Mouse (Mus musculus): ENCODE measurements around the gene Gm5244.
A peak's percentile ranks its signal among the peaks of the same experiment; 100 is the strongest.

Gene Gm5244

GRCm38 (mm10) chr19:12846382-12846781, at the start of gene Gm5244:
Gm5244 (plus strand) TSS chr19:12846682.
- no peak for DNase-seq (ENCODE audit: low read depth)

GRCm38 (mm10) chr19:12797071-12797470, 49.4 kb upstream of the Gm5244 start:
- peak; percentile 79 for DNase-seq (ENCODE audit: low read depth)

GRCm38 (mm10) chr19:12798404-12798803, 48.1 kb upstream of the Gm5244 start:
- peak; percentile 86 for DNase-seq (ENCODE audit: low read depth)

GRCm38 (mm10) chr19:12799081-12799480, 47.4 kb upstream of the Gm5244 start:
- peak; percentile 51 for DNase-seq (ENCODE audit: low read depth)

- DNase-seq (ENCODE audit: low read depth), result peak; percentile 56
Observed at GRCm38 (mm10) chr19:12800621-12801020, 45.9 kb upstream of the Gm5244 start.

- peak; percentile 66 for DNase-seq (ENCODE audit: low read depth)
Observed at GRCm38 (mm10) chr19:12801046-12801445, 45.4 kb upstream of the Gm5244 start.

- no peak for DNase-seq (ENCODE audit: low read depth)
Observed at GRCm38 (mm10) chr19:12802830-12803229, 43.7 kb upstream of the Gm5244 start.

GRCm38 (mm10) chr19:12804237-12804636, 42.2 kb upstream of the Gm5244 start:
- peak; percentile 26 for DNase-seq (ENCODE audit: low read depth)

- DNase-seq (ENCODE audit: low read depth), result peak; percentile 65
Observed at GRCm38 (mm10) chr19:12805730-12806129, 40.8 kb upstream of the Gm5244 start.

GRCm38 (mm10) chr19:12806214-12806613, 40.3 kb upstream of the Gm5244 start:
- DNase-seq (ENCODE audit: low read depth), result peak; percentile 75

GRCm38 (mm10) chr19:12812644-12813364, 33.7 kb upstream of the Gm5244 start:
- no peak for DNase-seq (ENCODE audit: low read depth)

- DNase-seq (ENCODE audit: low read depth), result no peak
Observed at GRCm38 (mm10) chr19:12813883-12814282, 32.6 kb upstream of the Gm5244 start.

- no peak for DNase-seq (ENCODE audit: low read depth)
Observed at GRCm38 (mm10) chr19:12818507-12818906, 28.0 kb upstream of the Gm5244 start.

- peak; percentile 85 for DNase-seq (ENCODE audit: low read depth)
Observed at GRCm38 (mm10) chr19:12820383-12820782, 26.1 kb upstream of the Gm5244 start.

- DNase-seq (ENCODE audit: low read depth), result peak; percentile 30
Observed at GRCm38 (mm10) chr19:12824549-12824948, 21.9 kb upstream of the Gm5244 start.

GRCm38 (mm10) chr19:12830823-12831430, 15.6 kb upstream of the Gm5244 start:
- no peak for DNase-seq (ENCODE audit: low read depth)

- no peak for DNase-seq (ENCODE audit: low read depth)
Observed at GRCm38 (mm10) chr19:12831559-12831958, 14.9 kb upstream of the Gm5244 start.

GRCm38 (mm10) chr19:12833625-12834024, 12.9 kb upstream of the Gm5244 start:
- peak; percentile 84 for DNase-seq (ENCODE audit: low read depth)

- no peak for DNase-seq (ENCODE audit: low read depth)
Observed at GRCm38 (mm10) chr19:12838507-12838906, 8.0 kb upstream of the Gm5244 start.

- DNase-seq (ENCODE audit: low read depth), result no peak
Observed at GRCm38 (mm10) chr19:12856983-12857382, 10.5 kb downstream of the Gm5244 start, which contains the start of gene Olfr1444. Olfr1444 (plus strand) TSS chr19:12857283.

GRCm38 (mm10) chr19:12883555-12883954, 37.1 kb downstream of the Gm5244 start, which contains the start of gene Olfr1445:
Olfr1445 (plus strand) TSS chr19:12883855.
- no peak for DNase-seq (ENCODE audit: low read depth)

- DNase-seq (ENCODE audit: low read depth), result no peak
Observed at GRCm38 (mm10) chr19:12893424-12893823, 46.9 kb downstream of the Gm5244 start, which contains the start of gene Olfr1446. Olfr1446 (minus strand) TSS chr19:12893524.

Data from induced T-regulatory cell, adult 2 months (primary cell).